Mouse (Mus musculus) megakaryocyte, embryonic 14.5 days (primary cell): ENCODE results near the gene Pgpep1. TPM values are rescaled to one million over a fixed set of nuclear protein-coding genes. Genes with fewer than 3 reads are reported as not detected.

Experiments
- H3K27me3 ChIP-seq: replicated peaks from 2 replicates; pipeline ENCODE3; 2012; ENCODE audit warnings: inconsistent platforms
- H3K36me3 ChIP-seq: replicated peaks from 2 replicates; pipeline ENCODE3; 2012; ENCODE audit warnings: low read length, inconsistent platforms, mixed read lengths
- H3K4me1 ChIP-seq: 2 replicates; pipeline ENCODE4 v1.6.1; 2012; ENCODE audit warnings: inconsistent platforms
- H3K4me3 ChIP-seq: replicated peaks from 2 replicates; pipeline ENCODE3; 2012; ENCODE audit warnings: moderate library complexity, mild to moderate bottlenecking, inconsistent platforms
- H3K9me3 ChIP-seq: 2 replicates; pipeline ENCODE4 v1.6.1; 2012; ENCODE audit warnings: inconsistent platforms
- FLI1 ChIP-seq: IDR thresholded peaks from 2 replicates; pipeline ENCODE4 v1.6.1; 2012; ENCODE audit warnings: low read length, inconsistent platforms, mixed read lengths
- GATA1 ChIP-seq: IDR thresholded peaks from 3 replicates; pipeline ENCODE4 v1.6.1; 2012; ENCODE audit warnings: mixed read lengths, low read length, inconsistent platforms, borderline replicate concordance
- polyA plus RNA-seq: library from polyadenylated mRNA; stranded (reverse); fragments of >175 nt; gene quantifications from 2 replicates; pipeline ENCODE4 v1.2.3, GENCODE M21; 2012; ENCODE audit warnings: low replicate concordance; ENCODE audit not compliant: insufficient read depth

The Pgpep1 gene
- polyA plus RNA-seq, 1 experiment = 10.5 TPM

- TF ChIP-seq FLI1 (no peak), GATA1 (no peak)
- H3K27me3 ChIP-seq = no peaks in the 10 kb centered on the region
- H3K4me1 ChIP-seq = peaks cover 55% of the 10 kb centered on the region
Observed at GRCm38 (mm10) chr8:70638752-70639151, 21.4 kb downstream of the Pgpep1 start.

DNA sequence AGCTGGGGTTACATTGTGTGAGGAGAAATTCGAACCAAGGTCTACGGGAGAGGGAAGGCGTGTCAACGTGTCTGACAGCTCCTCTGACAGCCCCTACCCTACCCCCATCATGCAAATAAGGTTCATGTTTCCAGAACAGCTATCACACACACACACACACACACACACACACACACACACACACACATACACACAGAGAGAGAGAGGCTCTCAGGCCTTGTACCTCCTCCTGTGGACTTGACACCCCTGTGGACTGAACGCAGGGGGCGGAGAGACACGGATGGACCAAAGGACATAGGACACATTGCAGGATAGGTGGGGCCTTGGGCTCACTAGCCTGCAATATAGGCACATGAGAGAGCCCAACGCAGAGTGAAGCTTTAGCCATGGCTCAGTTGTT, 23.4 kb downstream of the Pgpep1 start:
- Histone ChIP-seq H3K4me3 (no peak overlapping the region), H3K4me1 (peaks cover 57% of the 10 kb centered on the region), H3K27me3 (no peaks in the 10 kb centered on the region), H3K9me3 (no peaks in the 10 kb centered on the region), H3K36me3 (no peaks in the 10 kb centered on the region)
- TF ChIP-seq FLI1 (no peak), GATA1 (no peak)

More at GRCm38 (mm10) chr8:70638752-70639151, 21.4 kb downstream of the Pgpep1 start:
- Histone ChIP-seq H3K36me3 (no peaks in the 10 kb centered on the region), H3K4me3 (no peak overlapping the region), H3K9me3 (no peaks in the 10 kb centered on the region)

DNA sequence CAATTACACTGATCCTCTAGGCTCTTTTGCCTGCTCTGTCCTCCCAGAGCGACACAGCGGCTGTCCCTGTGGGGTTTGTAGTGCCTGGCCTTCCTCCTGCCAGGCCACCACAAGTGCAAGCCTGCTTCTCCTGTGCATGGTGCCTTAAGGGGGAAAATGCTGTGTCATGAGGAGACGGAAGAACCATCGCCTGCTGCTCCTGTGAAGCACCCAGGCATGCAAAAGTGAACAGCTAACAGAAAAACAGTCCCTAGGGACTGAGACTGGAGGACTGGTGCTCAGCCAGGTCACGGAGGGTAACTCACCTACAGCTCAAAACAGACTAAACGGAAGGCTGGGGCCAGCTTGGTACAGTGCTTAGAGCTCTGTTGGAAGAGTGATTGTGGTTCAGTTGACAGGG, 24.7 kb downstream of the Pgpep1 start:
- no peaks in the 10 kb centered on the region for H3K36me3 ChIP-seq
- peaks cover 70% of the 10 kb centered on the region for H3K4me1 ChIP-seq
- H3K9me3 ChIP-seq = no peaks in the 10 kb centered on the region

DNA sequence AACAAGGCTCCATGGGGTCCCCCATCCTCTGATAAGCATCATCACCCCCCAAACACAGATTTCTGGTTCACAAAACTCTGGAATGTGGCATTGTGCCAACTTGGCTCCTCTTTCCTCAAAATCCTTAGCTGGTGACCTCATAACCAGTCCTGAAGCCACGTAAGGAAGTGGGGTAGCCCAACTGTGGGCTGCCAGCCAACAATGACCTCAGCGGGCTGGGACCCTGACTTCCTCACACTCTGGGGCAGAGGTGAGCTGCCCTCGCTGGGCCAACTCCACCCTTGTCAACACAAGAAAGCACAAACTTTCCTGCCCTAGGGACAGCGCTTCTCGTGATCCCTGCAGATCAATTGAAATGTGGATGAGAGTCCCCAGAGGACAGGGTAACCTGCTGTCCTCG, 26.1 kb downstream of the Pgpep1 start:
- H3K27me3 ChIP-seq = no peaks in the 10 kb centered on the region
- peak overlapping the region; percentile 12 for H3K4me3 ChIP-seq
- no peaks in the 10 kb centered on the region for H3K36me3 ChIP-seq
- TF ChIP-seq FLI1 (no peak), GATA1 (no peak)
- peaks cover 84% of the 10 kb centered on the region for H3K4me1 ChIP-seq
- no peaks in the 10 kb centered on the region for H3K9me3 ChIP-seq

More for the DNA sequence above, 24.7 kb downstream of the Pgpep1 start:
- Histone ChIP-seq H3K27me3 (no peaks in the 10 kb centered on the region), H3K4me3 (peak overlapping the region; percentile 75)
- TF ChIP-seq GATA1 (no peak), FLI1 (no peak)

GRCm38 (mm10) chr8:70632346-70632892, 27.8 kb downstream of the Pgpep1 start, which contains the start of gene Gdf15:
Gene Gdf15, minus strand, starts transcription at chr8:70632456.
- TF ChIP-seq FLI1 (no peak), GATA1 (no peak)
- Histone ChIP-seq H3K27me3 (no peaks in the 10 kb centered on the region), H3K9me3 (no peaks in the 10 kb centered on the region), H3K4me3 (peak within 1 kb of the TSS; percentile 38), H3K4me1 (peaks cover 86% of the 10 kb centered on the region), H3K36me3 (no peaks in the 10 kb centered on the region)

DNA sequence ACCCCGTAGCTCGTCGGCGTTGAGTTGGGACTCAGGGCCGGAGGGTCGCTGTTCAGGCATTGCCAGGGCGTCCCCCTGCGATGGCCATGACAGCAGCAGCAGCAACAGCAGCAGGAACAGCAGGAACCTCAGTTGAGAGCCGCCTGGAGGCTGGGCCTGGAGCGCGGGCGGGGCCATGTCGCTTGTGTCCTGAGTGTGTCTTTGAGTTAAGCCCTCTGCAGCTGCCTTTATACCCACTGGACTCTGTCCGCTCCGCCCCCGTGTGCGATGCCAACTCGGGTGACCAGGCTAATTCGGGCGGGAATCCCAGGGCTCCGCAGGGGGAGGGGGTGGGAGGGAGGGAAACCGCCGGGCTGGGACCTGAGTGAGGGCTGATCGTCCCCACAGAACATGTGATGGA, 28.8 kb downstream of the Pgpep1 start:
- Histone ChIP-seq H3K9me3 (no peaks in the 10 kb centered on the region), H3K27me3 (no peaks in the 10 kb centered on the region), H3K4me3 (peak overlapping the region; percentile 38), H3K4me1 (peaks cover 79% of the 10 kb centered on the region), H3K36me3 (no peaks in the 10 kb centered on the region)
- TF ChIP-seq FLI1 = no peak
- no peak for TF ChIP-seq GATA1

DNA sequence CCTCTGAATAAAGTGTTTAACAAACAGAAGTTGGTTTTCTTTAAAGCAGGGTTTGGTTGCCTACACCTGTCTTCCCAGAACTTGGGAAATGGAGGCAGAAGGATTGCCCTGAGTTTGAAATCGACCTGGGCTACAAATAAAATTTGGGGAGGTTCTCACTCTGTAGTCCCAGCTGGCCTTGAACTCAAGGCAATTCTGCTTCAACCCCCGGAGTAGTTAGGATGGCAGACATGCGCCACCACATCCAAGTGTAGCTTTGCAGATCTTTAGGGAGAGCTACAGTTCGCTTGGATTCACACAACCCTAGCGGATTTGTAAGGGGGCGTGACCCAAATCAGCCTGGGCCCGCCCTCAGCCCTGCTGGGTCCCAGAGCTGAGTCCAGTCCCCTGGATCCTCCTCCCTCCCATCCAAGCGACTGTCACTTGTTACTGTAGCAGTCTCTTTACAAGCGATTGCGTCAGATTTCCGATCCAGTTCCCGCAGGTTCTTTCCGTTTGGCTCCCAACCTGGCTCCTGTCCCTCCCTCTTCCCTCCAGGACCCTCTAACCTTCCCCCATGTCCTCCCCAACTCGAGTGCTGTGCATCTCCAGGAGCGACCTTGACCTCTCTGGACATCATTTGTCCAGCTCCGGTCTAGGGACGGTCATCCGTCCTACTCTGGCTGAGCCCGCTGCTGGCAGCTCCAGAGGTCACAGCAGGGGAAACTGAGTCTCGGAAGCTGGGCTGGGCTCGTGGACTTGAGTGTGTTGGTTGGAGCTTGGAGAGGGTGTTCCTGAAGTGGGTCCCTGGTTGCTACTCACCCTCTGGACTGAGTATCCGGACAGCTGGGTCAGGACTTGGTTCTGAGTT, 29.4 kb downstream of the Pgpep1 start:
- H3K27me3 ChIP-seq = no peaks in the 10 kb centered on the region
- H3K9me3 ChIP-seq = no peaks in the 10 kb centered on the region
- no peaks in the 10 kb centered on the region for H3K36me3 ChIP-seq
- no peak for TF ChIP-seq FLI1
- TF ChIP-seq GATA1 = no peak
- peak overlapping the region; percentile 96 for H3K4me3 ChIP-seq
- peaks cover 72% of the 10 kb centered on the region for H3K4me1 ChIP-seq

- TF ChIP-seq FLI1 (no peak), GATA1 (no peak)
- H3K4me3 ChIP-seq = peak overlapping the region; percentile 96
- H3K4me1 ChIP-seq = peaks cover 63% of the 10 kb centered on the region
- no peaks in the 10 kb centered on the region for H3K27me3 ChIP-seq
- no peaks in the 10 kb centered on the region for H3K36me3 ChIP-seq
- 0 out of 2 replicates have a peak, but pooled peaks cover under 1% of the 10 kb centered on the region for H3K9me3 ChIP-seq
Observed at GRCm38 (mm10) chr8:70629574-70630531, 30.3 kb downstream of the Pgpep1 start.

DNA sequence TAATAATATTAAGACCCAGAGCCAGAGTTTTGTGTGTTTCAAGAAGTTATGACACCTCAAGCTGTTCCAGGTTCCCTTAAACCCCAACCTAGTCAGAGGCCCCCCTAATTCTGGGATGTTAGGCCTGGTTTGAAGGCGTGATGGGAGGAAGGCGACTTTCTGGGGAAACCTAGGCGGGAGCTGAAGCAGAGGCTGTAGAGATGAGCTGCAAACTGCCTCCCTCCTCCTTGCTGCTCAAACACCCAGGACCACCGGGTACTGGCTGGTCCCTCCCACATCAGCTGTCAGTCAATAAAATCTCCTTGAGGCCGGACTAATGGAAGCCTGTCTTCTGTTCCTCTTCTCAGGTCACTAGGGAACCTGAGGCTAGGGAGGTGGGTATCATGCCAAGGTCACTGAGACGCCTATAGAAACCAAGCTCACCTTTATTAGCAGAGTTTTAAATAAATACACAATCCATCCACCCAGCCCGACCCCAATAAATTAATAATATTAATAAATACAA, 31.1 kb downstream of the Pgpep1 start:
- Histone ChIP-seq H3K4me1 (peaks cover 55% of the 10 kb centered on the region), H3K27me3 (no peaks in the 10 kb centered on the region), H3K36me3 (no peaks in the 10 kb centered on the region), H3K4me3 (peak overlapping the region; percentile 96), H3K9me3 (peaks cover 4% of the 10 kb centered on the region; the same call in 1 of the 2 replicates)
- TF ChIP-seq FLI1 = no peak
- no peak for TF ChIP-seq GATA1
